Mouse (Mus musculus) midbrain, embryonic 16.5 days (tissue): ENCODE results near the gene Prr19. TPM values are rescaled to one million over a fixed set of nuclear protein-coding genes. Genes with fewer than 3 reads are reported as not detected.

ENCODE experiments used
- ATAC-seq: fragments of 200-750 bp; cut with Nextera tagmentation; 2 replicates; pipeline ENCODE4 v1.8.0; 2017; ENCODE audit warnings: moderate TSS enrichment
- H3K27ac ChIP-seq: fragments of 300-500 bp; sonication (generic); 2 replicates; pipeline ENCODE4 v1.5.1; 2014; ENCODE audit warnings: mild to moderate bottlenecking, low read length, mixed read lengths
- H3K27me3 ChIP-seq: fragments of 300-500 bp; sonication (generic); 2 replicates; pipeline ENCODE4 v1.6.1; 2014; ENCODE audit warnings: low read depth, low read length, mixed read lengths; ENCODE audit not compliant: control insufficient read depth, insufficient read depth
- H3K36me3 ChIP-seq: fragments of 300-500 bp; sonication (generic); 2 replicates; pipeline ENCODE4 v1.6.1; 2014; ENCODE audit warnings: mild to moderate bottlenecking, low read length, moderate library complexity, mixed read lengths; ENCODE audit not compliant: control insufficient read depth, insufficient read depth
- H3K4me1 ChIP-seq: fragments of 300-500 bp; sonication (generic); 2 replicates; pipeline ENCODE4 v1.6.1; 2014; ENCODE audit warnings: mild to moderate bottlenecking, low read length, mixed read lengths; ENCODE audit not compliant: control insufficient read depth, insufficient read depth
- H3K4me2 ChIP-seq: fragments of 300-500 bp; sonication (generic); 2 replicates; pipeline ENCODE4 v1.6.1; 2014; ENCODE audit warnings: mild to moderate bottlenecking, low read length, mixed read lengths
- H3K4me3 ChIP-seq: fragments of 300-500 bp; sonication (generic); 2 replicates; pipeline ENCODE4 v1.5.1; 2014; ENCODE audit warnings: low read depth, mild to moderate bottlenecking, low read length, moderate library complexity, mixed read lengths
- H3K9ac ChIP-seq: fragments of 300-500 bp; sonication (generic); 2 replicates; pipeline ENCODE4 v1.6.1; 2014; ENCODE audit warnings: low read depth, low read length, mixed read lengths
- H3K9me3 ChIP-seq: fragments of 300-500 bp; sonication (generic); replicated peaks from 2 replicates; pipeline ENCODE4 v1.6.1; 2014; ENCODE audit warnings: mild to moderate bottlenecking, low read length, mixed read lengths; ENCODE audit not compliant: control insufficient read depth, poor library complexity, severe bottlenecking
- WGBS: fragments of 180-500 bp; shearing (Covaris S2); extraction: QIAGEN DNeasy Blood & Tissue Kit; methylation state at CpG from one replicate; pipeline ENCODE4 v1.1.7; 2014; 5-methylcytosine and 5-hydroxymethylcytosine counted together
- polyA plus RNA-seq: library from polyadenylated mRNA; unstranded; fragments of >200 nt; fragmentation: Nextera tagmentation; extraction: Ambion mirVana; gene quantifications from 2 replicates; pipeline ENCODE4 v1.2.1, GENCODE M21; 2015

Prr19 gene
- polyA plus RNA-seq, 1 experiment from 2014 or later: 5.6 TPM

DNA sequence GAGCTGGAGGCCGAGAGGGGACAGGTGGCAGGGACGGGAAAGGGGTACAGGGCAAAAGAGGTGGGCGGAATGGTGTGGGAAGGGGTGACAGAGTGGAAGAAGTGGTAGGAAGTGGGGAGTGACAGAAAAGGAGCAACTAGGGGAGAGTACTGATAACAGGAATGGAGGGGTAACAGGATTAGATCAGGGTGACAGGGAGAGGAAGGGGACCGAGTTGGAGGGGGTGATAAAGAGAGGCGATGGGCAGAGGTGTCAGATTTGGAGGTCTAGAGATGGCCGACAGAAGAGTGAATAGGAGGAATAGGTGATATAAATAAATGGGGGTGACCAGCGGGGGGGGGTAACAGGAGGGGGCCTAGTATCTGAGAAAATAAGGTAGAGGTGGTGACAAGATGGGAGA is 32.6 kb upstream of the Prr19 start:
- H3K36me3 ChIP-seq: peaks cover 26% of the 10 kb centered on the region
- 2% methylated on average over 7 of the region's 7 CpGs for WGBS
- H3K9me3 ChIP-seq: no peaks in the 10 kb centered on the region
- H3K4me1 ChIP-seq: peaks cover 27% of the 10 kb centered on the region
- peak overlapping the region; percentile 95 for H3K9ac ChIP-seq
- H3K27me3 ChIP-seq: no peaks in the 10 kb centered on the region
- peak overlapping the region; percentile 85 for H3K27ac ChIP-seq
- ATAC-seq: no peak
- H3K4me2 ChIP-seq: peak overlapping the region; percentile 71
- H3K4me3 ChIP-seq: peak overlapping the region; percentile 86

DNA sequence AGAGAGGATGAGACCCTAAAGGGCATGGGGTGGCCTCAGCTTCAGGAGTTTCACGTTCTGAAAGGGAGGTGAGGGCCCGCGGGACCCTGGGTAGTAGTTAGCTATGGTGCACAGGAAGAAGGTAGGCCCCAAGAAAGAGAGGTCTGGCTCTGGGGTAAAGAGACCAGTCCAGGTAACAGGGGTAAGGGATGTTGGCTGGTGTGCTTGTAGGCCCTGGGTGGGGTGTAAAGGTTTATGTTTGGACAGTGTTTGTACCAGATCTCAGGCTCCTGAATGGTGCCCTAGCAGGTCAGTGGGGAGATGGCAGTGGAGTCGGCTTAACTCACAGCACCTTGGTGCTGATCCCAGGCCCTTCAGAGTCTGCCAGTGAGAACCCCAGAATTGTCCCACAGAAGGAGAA is 32.2 kb upstream of the Prr19 start:
- Histone ChIP-seq H3K4me2 (peak overlapping the region; percentile 71), H3K9me3 (no peaks in the 10 kb centered on the region), H3K27ac (no peak overlapping the region), H3K4me3 (peak overlapping the region; percentile 86), H3K36me3 (peaks cover 27% of the 10 kb centered on the region), H3K27me3 (no peaks in the 10 kb centered on the region), H3K4me1 (peaks cover 31% of the 10 kb centered on the region), H3K9ac (peak overlapping the region; percentile 95)
- ATAC-seq: no peak
- WGBS: 37% methylated on average over 4 of the region's 4 CpGs

DNA sequence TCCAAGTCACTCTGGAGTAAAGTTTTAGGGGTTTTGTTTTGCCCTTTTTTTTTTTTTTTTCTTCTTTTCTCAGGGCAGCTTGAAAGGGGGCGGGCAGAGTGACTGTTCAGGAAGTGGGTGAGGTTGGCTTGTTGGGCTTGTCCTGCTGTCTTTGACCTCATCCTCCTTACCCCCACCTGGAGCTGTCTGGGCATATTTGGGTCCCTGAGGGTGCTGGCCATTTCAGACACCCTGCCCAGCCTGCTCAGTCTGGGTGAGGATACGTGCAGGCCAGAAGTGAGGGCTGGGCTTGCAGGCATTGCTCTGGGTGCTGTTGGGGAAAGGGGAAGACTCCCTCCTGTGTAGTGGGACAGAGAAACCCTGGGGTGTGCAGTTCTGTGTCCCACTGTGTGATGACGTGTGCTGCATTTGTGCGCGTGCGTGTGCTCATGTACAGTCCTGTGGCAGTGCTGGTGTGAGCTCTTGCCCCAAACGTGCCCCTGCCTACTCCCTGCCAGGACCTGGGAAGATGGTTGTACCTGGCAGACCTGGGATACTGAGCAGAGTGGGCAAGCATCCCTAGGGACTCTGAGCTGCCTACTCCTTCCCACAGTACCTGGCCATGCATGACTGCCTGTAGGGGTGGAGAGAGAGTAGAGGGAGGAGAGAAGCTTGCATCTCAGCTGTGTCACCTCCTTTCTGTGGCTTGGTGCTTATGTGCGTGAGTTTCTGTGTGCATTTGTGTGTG is 31.5 kb upstream of the Prr19 start:
- WGBS: 88% methylated on average over 8 of the region's 8 CpGs
- no peaks in the 10 kb centered on the region for H3K27me3 ChIP-seq
- H3K9ac ChIP-seq: peak overlapping the region; percentile 95
- no peak for ATAC-seq
- H3K4me2 ChIP-seq: peak overlapping the region; percentile 71
- H3K9me3 ChIP-seq: no peaks in the 10 kb centered on the region
- H3K27ac ChIP-seq: no peak overlapping the region
- peak overlapping the region; percentile 86 for H3K4me3 ChIP-seq
- H3K4me1 ChIP-seq: peaks cover 36% of the 10 kb centered on the region
- H3K36me3 ChIP-seq: peaks cover 27% of the 10 kb centered on the region

DNA sequence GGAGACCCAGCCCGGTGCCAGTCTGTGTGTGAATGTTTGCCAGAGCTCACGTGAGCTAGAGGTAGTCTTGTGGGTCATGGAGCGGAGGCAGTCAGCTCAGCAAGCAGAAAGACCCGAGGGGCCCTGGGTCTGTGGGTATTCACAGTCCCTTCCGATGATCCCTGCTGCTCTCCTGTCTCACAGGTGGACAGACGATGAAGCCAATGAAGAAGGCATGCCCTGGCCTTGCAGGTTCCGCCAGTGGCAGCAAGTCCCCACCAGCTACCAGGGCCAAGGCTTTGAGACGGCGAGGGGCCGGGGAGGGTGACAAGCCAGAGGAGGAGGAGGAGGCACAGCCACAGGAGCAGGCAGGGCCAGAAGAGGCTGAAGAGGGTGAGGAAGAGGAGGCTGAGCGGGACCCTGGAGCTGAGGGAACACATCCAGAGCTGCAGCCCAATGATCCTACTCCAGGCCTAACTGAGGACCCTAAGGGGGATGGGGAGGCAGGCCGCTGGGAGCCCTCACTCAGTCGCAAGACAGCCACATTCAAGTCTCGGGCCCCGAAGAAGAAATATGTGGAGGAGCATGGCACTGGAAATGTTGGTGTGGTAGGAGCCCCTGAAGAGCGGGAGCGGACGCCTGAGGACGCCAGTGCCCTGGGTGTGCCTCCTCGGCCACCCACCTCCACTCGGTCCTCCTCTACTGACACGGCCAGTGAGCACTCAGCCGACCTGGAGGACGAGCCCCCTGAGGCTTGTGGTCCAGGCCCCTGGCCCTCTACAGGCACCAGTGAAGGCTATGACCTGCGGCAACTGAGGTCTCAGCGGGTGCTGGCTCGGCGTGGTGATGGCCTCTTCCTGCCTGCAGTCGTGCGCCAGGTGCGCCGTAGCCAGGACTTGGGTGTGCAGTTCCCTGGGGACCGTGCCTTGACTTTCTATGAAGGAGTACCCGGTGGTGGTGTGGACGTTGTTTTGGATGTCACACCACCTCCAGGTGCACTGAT is 30.3 kb upstream of the Prr19 start:
- H3K36me3 ChIP-seq: peaks cover 27% of the 10 kb centered on the region
- no peak for ATAC-seq
- H3K4me1 ChIP-seq: peaks cover 47% of the 10 kb centered on the region
- no peak overlapping the region for H3K4me2 ChIP-seq
- H3K9me3 ChIP-seq: no peaks in the 10 kb centered on the region
- no peak overlapping the region for H3K27ac ChIP-seq
- no peak overlapping the region for H3K4me3 ChIP-seq
- H3K27me3 ChIP-seq: no peaks in the 10 kb centered on the region
- no peak overlapping the region for H3K9ac ChIP-seq
- WGBS: 91% methylated on average over 35 of the region's 35 CpGs

DNA sequence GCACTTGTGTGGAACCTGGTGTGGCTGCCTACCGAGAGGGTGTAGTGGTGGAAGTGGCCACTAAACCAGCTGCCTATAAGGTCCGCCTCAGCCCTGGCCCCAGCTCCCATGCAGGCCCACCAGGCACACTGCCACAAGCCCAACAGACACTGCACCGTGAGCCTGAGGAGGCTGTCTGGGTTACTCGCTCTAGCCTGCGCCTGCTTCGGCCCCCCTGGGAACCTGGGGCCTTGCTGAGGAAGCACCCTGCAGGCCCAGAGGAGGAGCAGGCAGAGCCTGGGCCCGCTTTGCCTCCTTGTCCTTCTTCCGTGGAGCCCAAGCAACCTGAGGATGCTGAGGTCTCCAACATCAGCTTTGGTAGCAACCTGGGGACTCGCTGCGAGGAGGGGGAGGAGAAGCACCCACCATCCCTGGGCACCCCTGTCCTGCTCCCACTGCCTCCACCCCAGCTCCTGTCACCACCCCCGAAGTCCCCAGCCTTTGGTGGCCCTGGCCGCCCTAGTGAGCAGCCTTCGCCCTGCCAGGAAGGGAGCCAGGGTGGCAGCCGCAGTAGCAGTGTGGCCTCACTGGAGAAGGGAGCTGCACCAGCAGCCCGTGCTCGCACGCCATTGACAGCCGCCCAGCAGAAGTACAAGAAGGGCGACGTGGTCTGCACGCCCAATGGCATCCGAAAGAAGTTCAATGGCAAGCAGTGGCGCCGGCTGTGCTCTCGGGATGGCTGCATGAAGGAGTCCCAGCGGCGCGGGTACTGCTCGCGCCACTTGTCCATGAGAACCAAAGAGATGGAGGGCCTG is 29.4 kb upstream of the Prr19 start:
- no peaks in the 10 kb centered on the region for H3K27me3 ChIP-seq
- H3K9me3 ChIP-seq: no peaks in the 10 kb centered on the region
- peaks cover 50% of the 10 kb centered on the region for H3K4me1 ChIP-seq
- 93% methylated on average over 30 of the region's 30 CpGs for WGBS
- H3K9ac ChIP-seq: no peak overlapping the region
- no peak overlapping the region for H3K4me2 ChIP-seq
- no peak for ATAC-seq
- peaks cover 27% of the 10 kb centered on the region for H3K36me3 ChIP-seq
- H3K4me3 ChIP-seq: no peak overlapping the region
- no peak overlapping the region for H3K27ac ChIP-seq

DNA sequence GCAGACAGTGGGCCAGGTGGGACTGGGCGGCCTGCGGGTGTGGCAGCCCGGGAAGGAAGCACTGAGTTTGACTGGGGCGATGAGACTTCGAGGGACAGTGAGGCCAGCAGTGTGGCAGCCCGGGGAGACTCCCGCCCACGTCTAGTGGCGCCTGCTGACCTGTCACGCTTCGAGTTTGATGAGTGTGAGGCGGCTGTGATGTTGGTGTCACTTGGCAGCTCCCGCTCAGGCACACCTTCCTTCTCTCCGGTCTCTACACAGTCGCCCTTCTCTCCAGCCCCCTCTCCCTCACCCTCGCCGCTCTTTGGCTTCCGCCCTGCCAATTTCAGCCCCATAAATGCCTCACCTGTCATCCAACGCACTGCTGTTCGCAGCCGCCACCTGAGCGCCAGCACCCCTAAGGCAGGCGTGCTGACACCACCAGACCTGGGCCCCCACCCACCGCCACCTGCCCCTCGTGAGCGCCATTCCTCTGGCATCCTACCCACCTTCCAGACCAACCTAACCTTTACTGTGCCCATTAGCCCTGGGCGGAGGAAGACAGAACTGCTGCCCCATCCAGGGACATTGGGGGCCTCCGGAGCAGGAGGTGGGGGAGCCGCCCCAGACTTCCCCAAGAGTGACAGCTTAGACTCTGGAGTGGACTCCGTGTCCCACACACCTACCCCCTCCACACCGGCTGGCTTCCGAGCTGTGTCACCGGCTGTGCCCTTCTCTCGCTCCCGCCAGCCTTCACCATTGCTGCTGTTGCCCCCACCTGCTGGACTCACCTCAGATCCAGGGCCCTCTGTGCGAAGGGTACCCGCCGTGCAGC is 28.6 kb upstream of the Prr19 start:
- Histone ChIP-seq H3K36me3 (peaks cover 27% of the 10 kb centered on the region), H3K27me3 (no peaks in the 10 kb centered on the region), H3K27ac (no peak overlapping the region), H3K9ac (no peak overlapping the region), H3K4me2 (no peak overlapping the region), H3K4me3 (no peak overlapping the region), H3K9me3 (no peaks in the 10 kb centered on the region), H3K4me1 (peaks cover 53% of the 10 kb centered on the region)
- 90% methylated on average over 35 of the region's 38 CpGs for WGBS
- ATAC-seq: no peak

DNA sequence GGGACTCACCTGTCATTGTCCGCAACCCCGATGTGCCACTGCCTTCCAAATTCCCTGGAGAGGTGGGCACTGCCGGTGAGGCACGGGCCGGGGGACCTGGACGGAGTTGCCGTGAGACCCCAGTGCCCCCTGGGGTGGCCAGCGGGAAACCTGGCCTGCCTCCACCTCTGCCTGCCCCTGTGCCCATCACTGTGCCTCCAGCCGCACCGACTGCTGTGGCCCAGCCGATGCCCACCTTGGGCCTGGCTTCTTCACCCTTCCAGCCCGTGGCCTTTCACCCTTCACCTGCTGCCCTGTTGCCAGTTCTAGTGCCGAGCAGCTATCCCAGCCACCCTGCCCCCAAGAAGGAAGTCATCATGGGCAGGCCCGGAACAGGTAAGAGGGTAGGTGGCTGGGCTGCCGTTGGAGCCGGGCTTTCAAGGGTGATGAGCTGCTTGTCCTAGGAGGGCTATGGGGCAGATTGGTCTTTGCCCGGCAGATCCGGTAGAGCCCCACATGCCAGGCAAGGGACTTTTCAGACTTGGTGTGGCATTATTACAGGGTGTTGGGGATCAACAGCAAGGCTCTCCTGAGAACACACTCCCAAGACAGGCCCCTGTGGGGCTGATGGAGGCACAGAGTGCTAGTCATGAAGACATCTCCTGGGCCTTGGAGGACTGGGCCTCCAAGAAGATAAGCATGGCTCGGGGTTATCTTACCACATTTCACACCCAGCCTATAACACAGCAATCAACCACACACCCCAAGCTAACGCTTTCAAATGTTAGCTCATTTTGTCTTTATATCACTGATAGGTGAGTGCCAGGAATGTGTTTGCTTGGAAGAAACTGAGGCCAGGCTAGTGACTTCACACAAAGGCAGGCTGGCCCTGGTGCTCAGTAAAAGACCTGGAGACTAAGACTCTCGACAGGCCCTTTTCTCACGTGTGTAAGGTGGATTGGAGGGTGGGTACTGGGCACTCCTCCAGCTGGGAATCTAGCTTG is 27.7 kb upstream of the Prr19 start:
- Histone ChIP-seq H3K27me3 (no peaks in the 10 kb centered on the region), H3K4me3 (no peak overlapping the region), H3K4me2 (no peak overlapping the region), H3K9me3 (no peaks in the 10 kb centered on the region), H3K4me1 (peaks cover 57% of the 10 kb centered on the region), H3K36me3 (peaks cover 27% of the 10 kb centered on the region), H3K27ac (no peak overlapping the region), H3K9ac (0 out of 2 replicates have a peak overlapping the region, but pooled peaks have one; percentile 41)
- WGBS: 93% methylated on average over 22 of the region's 22 CpGs
- ATAC-seq: no peak
